Mouse (Mus musculus): ENCODE results near the gene Clic3. TPM values are rescaled to one million over a fixed set of nuclear protein-coding genes. Genes with fewer than 3 reads are reported as not detected.

Clic3 gene
- polyA plus RNA-seq, 1 experiment: 17.3 TPM

GRCm38 (mm10) chr2:25492988-25493387, 36.4 kb downstream of the Clic3 start:
- 93% methylated on average over 5 of the region's 5 CpGs for WGBS
- Histone ChIP-seq H3K36me3 (ENCODE audit: control insufficient read depth, insufficient read depth, low read length) (no peaks in the 10 kb centered on the region), H3K27ac (ENCODE audit: control insufficient read depth, insufficient read depth, low read length) (no peak overlapping the region), H3K27me3 (ENCODE audit: control insufficient read depth, insufficient read depth, low read length) (no peaks in the 10 kb centered on the region), H3K4me1 (replicated peaks; ENCODE audit: control insufficient read depth, insufficient read depth, low read length) (peaks cover 9% of the 10 kb centered on the region), H3K4me3 (ENCODE audit: control insufficient read depth, insufficient read depth, low read length) (no peak overlapping the region)
- no peak for TF ChIP-seq POLR2A (IDR thresholded peaks at IDR 0.05; ENCODE audit: control insufficient read depth, extremely low read depth, insufficient read depth, low read length, poor library complexity)
- no peak for TF ChIP-seq CTCF (IDR thresholded peaks at IDR 0.05; ENCODE audit: borderline replicate concordance, control insufficient read depth, extremely low read depth, insufficient read depth, low read length, poor library complexity)
- DNase-seq: no peak

- peaks cover 12% of the 10 kb centered on the region for H3K4me1 ChIP-seq (replicated peaks; ENCODE audit: control insufficient read depth, insufficient read depth, low read length)
- H3K27me3 ChIP-seq (ENCODE audit: control insufficient read depth, insufficient read depth, low read length): no peaks in the 10 kb centered on the region
- 96% methylated on average over 5 of the region's 5 CpGs for WGBS
- H3K27ac ChIP-seq (ENCODE audit: control insufficient read depth, insufficient read depth, low read length): no peak within 1 kb of the TSS
- DNase-seq: no peak
- no peak within 1 kb of the TSS for H3K4me3 ChIP-seq (ENCODE audit: control insufficient read depth, insufficient read depth, low read length)
- no peaks in the 10 kb centered on the region for H3K36me3 ChIP-seq (ENCODE audit: control insufficient read depth, insufficient read depth, low read length)
- no peak for TF ChIP-seq CTCF (IDR thresholded peaks at IDR 0.05; ENCODE audit: borderline replicate concordance, control insufficient read depth, extremely low read depth, insufficient read depth, low read length, poor library complexity)
- no peak for TF ChIP-seq POLR2A (IDR thresholded peaks at IDR 0.05; ENCODE audit: control insufficient read depth, extremely low read depth, insufficient read depth, low read length, poor library complexity)
Observed at GRCm38 (mm10) chr2:25493476-25493961, 36.9 kb downstream of the Clic3 start, which contains the start of gene Lcn12. Gene Lcn12, minus strand, starts transcription at chr2:25493911.

- DNase-seq: no peak
- no peaks in the 10 kb centered on the region for H3K36me3 ChIP-seq (ENCODE audit: control insufficient read depth, insufficient read depth, low read length)
- H3K27ac ChIP-seq (ENCODE audit: control insufficient read depth, insufficient read depth, low read length): no peak overlapping the region
- TF ChIP-seq CTCF (IDR thresholded peaks at IDR 0.05; ENCODE audit: borderline replicate concordance, control insufficient read depth, extremely low read depth, insufficient read depth, low read length, poor library complexity): no peak
- TF ChIP-seq POLR2A (IDR thresholded peaks at IDR 0.05; ENCODE audit: control insufficient read depth, extremely low read depth, insufficient read depth, low read length, poor library complexity): no peak
- H3K4me1 ChIP-seq (replicated peaks; ENCODE audit: control insufficient read depth, insufficient read depth, low read length): peaks cover 21% of the 10 kb centered on the region
- no peaks in the 10 kb centered on the region for H3K27me3 ChIP-seq (ENCODE audit: control insufficient read depth, insufficient read depth, low read length)
- 55% methylated on average over 4 of the region's 4 CpGs for WGBS
- no peak overlapping the region for H3K4me3 ChIP-seq (ENCODE audit: control insufficient read depth, insufficient read depth, low read length)
Observed at GRCm38 (mm10) chr2:25496462-25496861, 39.8 kb downstream of the Clic3 start.

GRCm38 (mm10) chr2:25497846-25498575, 41.4 kb downstream of the Clic3 start:
- WGBS: 26% methylated on average over 6 of the region's 6 CpGs

GRCm38 (mm10) chr2:25498622-25499478, 42.2 kb downstream of the Clic3 start:
- TF ChIP-seq CTCF (IDR thresholded peaks at IDR 0.05; ENCODE audit: borderline replicate concordance, control insufficient read depth, extremely low read depth, insufficient read depth, low read length, poor library complexity) (no peak), POLR2A (IDR thresholded peaks at IDR 0.05; ENCODE audit: control insufficient read depth, extremely low read depth, insufficient read depth, low read length, poor library complexity) (no peak)
- 86% methylated on average over 15 of the region's 15 CpGs for WGBS
- DNase-seq: no peak
- Histone ChIP-seq H3K4me1 (replicated peaks; ENCODE audit: control insufficient read depth, insufficient read depth, low read length) (peaks cover 29% of the 10 kb centered on the region), H3K4me3 (ENCODE audit: control insufficient read depth, insufficient read depth, low read length) (no peak overlapping the region), H3K36me3 (ENCODE audit: control insufficient read depth, insufficient read depth, low read length) (no peaks in the 10 kb centered on the region), H3K27ac (ENCODE audit: control insufficient read depth, insufficient read depth, low read length) (no peak overlapping the region), H3K27me3 (ENCODE audit: control insufficient read depth, insufficient read depth, low read length) (no peaks in the 10 kb centered on the region)

More at GRCm38 (mm10) chr2:25497846-25498575, 41.4 kb downstream of the Clic3 start:
- TF ChIP-seq POLR2A (IDR thresholded peaks at IDR 0.05; ENCODE audit: control insufficient read depth, extremely low read depth, insufficient read depth, low read length, poor library complexity) (no peak), CTCF (IDR thresholded peaks at IDR 0.05; ENCODE audit: borderline replicate concordance, control insufficient read depth, extremely low read depth, insufficient read depth, low read length, poor library complexity) (no peak)
- no peaks in the 10 kb centered on the region for H3K36me3 ChIP-seq (ENCODE audit: control insufficient read depth, insufficient read depth, low read length)
- H3K4me1 ChIP-seq (replicated peaks; ENCODE audit: control insufficient read depth, insufficient read depth, low read length): peaks cover 29% of the 10 kb centered on the region
- H3K4me3 ChIP-seq (ENCODE audit: control insufficient read depth, insufficient read depth, low read length): no peak overlapping the region
- H3K27me3 ChIP-seq (ENCODE audit: control insufficient read depth, insufficient read depth, low read length): no peaks in the 10 kb centered on the region
- no peak for DNase-seq
- 0 out of 2 replicates have a peak overlapping the region, but pooled peaks have one; percentile 25 for H3K27ac ChIP-seq (ENCODE audit: control insufficient read depth, insufficient read depth, low read length)

DNA sequence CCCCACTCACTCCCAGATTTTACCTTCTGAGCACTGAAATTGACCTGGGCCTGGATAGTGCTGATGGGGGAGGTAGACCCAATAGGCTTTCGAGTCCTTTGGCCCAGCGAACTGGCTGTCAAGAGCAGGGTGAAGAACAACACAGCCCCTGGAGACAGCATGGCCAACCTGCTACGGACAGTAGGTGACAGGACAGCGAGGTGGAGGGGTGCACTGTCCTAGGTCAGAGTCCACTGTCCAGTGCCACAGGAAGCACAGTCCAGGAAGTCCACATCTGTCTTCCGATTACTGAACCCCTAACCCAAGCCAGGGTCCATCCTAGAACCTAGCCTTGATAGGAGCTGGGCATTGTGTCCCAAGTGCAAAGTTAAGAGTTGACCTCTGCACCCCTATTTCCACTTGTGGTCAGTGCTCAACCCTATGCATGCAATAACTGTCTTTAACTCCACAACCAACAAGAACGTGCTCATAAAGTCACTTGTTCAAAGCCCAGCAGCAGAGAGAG, 43.5 kb downstream of the Clic3 start:
- 69% methylated on average over 6 of the region's 6 CpGs for WGBS
- Histone ChIP-seq H3K27ac (ENCODE audit: control insufficient read depth, insufficient read depth, low read length) (peak overlapping the region; percentile 33; the same call in 1 of the 2 replicates), H3K4me3 (ENCODE audit: control insufficient read depth, insufficient read depth, low read length) (peak overlapping the region; percentile 47), H3K27me3 (ENCODE audit: control insufficient read depth, insufficient read depth, low read length) (no peaks in the 10 kb centered on the region), H3K4me1 (replicated peaks; ENCODE audit: control insufficient read depth, insufficient read depth, low read length) (peaks cover 29% of the 10 kb centered on the region), H3K36me3 (ENCODE audit: control insufficient read depth, insufficient read depth, low read length) (0 out of 2 replicates have a peak, but pooled peaks cover 3% of the 10 kb centered on the region)
- DNase-seq: no peak
- TF ChIP-seq CTCF (IDR thresholded peaks at IDR 0.05; ENCODE audit: borderline replicate concordance, control insufficient read depth, extremely low read depth, insufficient read depth, low read length, poor library complexity) (no peak), POLR2A (IDR thresholded peaks at IDR 0.05; ENCODE audit: control insufficient read depth, extremely low read depth, insufficient read depth, low read length, poor library complexity) (no peak)

Measured in thymus, adult 2 months (tissue).